Mouse (Mus musculus) C3H10T1/2 (cell line): Measurements from ENCODE around the gene Cog1. TPM values are rescaled to one million over a fixed set of nuclear protein-coding genes. Genes with fewer than 3 reads are reported as not detected.

ENCODE experiments used
- polyA plus RNA-seq, 2 experiments: library from polyadenylated mRNA; unstranded; fragments of >200 nt; fragmentation: generic; extraction: Trizol; gene quantifications; one replicate each; pipeline ENCODE4 v1.2.1; 2012; ENCODE audit warnings: missing spikeins in 2 of 2

The Cog1 gene
- polyA plus RNA-seq: 10 to 100 TPM; 39.5 to 50.7 TPM

DNA sequence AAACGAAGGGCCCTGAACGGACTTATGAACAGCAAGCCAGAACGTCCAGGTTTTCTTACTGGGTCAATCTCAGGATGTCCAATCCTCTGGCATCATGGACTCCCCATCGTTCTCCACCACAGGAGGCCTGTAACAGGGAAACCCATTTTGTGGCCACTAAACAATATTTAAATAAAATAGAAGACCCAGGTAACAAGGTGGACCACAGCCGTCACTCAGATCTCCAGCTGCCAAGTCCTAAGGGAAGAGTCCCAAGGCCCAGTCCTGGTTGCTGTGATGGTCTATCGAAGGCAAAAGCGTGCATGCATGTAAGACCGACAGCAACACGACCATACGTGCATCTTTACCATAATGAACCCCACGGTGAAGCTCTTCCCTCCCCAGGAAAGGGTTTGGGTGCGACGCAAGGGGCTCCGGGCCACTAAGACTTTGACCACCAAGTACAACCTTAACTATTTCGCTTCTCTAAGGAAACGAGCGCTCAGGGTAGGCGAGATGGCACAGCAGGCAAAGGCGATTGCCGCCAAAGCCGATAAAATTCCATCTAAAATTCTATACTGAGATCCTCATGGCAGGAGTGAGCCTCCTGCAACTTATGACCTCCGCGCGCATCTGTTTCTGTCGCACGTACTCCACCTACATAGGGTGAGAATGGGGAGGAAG lies at the start of gene Cog1:
Gene Cog1 (plus strand): TSS at position 480 of the 663 bp plus-strand sequence.

DNA sequence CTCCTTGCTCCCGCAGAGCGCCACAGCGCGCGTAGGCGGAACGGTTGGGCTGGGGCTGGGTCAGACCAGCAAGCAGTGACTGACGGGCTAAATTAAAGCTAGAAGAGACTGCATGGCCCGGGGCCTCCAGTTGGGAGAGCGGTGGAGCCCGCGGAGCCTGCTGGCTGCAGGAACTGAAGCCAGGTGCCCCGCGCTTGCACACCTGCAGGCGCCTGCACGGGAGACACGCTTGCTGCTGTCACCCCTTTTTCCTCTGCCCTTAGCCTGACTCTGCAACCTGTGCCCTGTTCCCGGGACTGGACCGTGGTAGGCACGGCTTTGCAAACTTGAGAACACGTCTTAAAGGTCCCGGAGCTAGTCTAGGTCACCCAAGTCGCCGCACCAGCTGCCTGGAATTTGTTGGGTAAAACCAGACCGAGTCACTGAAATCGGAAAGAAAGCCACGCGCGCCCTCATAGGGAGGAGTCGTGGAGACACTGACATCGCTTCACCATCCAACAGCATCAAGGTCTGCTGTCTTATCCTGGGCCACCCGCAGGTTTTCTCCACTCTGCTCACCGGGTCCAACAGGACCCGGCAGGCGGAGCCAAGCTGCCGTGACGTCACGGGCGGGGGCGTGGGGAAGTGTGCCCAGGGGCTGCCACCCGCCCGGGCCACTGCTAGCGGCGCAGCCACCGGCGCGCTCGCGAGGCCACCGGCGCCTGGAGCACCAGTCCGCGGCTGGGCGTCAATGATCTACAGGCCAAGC lies 30.1 kb upstream of the Cog1 start, which contains the start of gene Sstr2:
Gene Sstr2 (plus strand): TSS at position 671 of the 748 bp plus-strand sequence.

DNA sequence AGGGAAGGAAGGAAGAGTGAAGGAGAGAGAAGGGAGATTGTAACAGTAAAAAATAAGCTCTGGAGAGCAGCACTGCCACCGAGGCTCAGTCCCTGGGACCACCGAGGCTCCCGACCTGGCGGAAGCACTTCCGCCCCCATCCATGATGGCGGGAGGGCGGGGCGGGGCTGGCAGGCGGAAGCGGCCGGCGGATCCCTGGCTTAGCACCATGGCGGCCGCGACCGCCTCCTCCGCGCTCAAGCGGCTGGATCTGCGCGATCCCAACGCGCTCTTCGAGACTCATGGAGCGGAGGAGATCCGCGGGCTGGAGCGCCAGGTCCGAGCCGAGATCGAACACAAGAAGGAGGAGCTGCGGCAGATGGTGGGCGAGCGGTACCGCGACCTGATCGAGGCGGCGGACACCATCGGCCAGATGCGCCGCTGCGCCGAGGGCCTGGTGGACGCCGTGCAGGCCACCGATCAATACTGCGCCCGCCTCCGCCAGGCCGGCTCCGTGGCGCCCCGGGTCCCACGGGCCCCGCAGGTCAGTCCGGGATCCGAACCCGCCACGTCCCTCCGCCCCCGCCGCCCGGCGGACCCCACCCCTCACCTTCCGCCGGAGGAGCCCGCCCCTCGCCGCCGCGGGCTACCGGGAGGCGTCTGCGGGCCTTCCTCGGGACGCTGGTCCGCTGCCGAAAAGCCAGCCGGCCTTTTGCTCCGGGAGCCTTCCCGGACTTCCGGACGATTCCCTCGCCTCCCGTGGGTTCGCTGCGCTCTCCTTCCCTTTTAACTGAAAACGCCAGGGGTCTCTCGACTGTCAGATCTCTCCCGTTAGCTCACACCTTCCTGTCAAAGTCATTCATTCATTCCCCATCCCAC lies 613 bp downstream of the Cog1 start, which contains the start of gene Slc39a11:
Gene Slc39a11 (minus strand): TSS at position 727 of the 858 bp plus-strand sequence.

DNA sequence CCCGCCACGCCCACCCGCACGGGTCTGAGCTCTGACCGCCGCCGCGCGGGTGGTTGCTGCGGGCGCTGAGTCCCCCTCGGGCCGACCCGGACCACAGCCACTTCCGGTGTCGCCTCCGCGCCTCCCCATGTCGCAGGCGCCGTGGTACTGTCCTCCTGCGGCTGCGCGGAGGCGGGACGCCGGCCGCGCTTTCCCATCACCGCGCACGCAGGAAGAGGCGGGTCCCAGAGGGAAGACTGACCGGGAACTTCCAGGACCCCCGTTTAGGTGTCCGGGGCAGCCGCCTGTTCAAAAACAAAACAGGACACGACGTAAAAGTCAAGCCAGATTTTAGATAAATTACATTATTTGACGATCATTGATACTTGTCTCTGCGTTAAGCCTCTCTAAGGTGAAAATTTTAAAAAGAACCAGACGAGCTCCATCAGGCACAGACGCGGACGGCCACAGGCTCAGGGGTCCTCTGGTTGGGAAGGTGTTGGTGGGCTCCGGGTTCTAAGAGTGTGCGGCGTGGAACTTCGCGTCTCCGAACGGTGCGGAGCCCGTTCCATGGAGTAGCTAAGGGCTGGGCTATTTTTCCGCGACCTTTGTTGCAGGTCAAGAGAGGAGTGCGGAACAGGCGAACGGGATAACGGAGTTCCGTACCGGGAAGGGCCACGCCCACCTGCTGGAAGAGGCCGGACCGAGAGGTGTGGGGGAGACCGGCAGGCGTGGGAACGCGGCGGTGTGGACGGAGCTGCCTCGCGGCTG lies 35.2 kb downstream of the Cog1 start, which contains the start of the genes Fam104a and D11Wsu47e:
Gene Fam104a (minus strand): TSS at position 199 of the 750 bp plus-strand sequence.
Gene D11Wsu47e (plus strand): TSS at position 456 of the 750 bp plus-strand sequence.

DNA sequence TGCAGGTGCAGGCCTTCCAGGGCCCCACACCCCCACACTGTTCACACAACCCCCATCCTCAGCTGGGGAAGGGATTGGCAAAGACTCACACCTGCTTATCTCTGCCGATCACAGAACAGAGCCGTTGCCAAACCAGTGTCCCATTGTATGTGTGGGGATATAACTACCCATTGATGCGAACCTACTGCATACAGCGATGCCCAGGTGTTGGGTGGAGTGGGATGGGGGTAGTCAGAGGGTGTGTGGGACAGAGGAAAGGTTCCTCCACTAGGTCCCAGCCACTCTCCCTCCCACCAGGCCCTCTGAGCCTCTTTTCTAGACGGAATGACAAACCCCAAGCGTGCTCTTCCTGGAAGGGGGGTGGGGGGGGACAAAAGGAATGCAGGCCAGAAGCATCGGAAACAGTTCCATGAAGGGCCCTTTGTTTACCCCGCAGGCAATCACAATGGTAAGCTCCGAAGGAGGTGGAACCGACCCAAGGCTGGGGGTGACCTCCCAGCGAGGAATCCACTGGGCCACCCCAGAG lies 60.8 kb downstream of the Cog1 start, which contains the start of gene Cpsf4l:
Gene Cpsf4l (minus strand): TSS at position 287 of the 526 bp plus-strand sequence.

Other genes starting within 250 kb of the Cog1 start
- under 1 TPM in 1 of 2 experiments, not detected in 1; 0.13 TPM for gene Sstr2, start 29.8 kb upstream of the Cog1 start, polyA plus RNA-seq
- 10 to 100 TPM in 1 of 2 experiments, 1 to 10 TPM in 1; 9.3 to 18.8 TPM for gene Slc39a11, start 910 bp downstream of the Cog1 start, polyA plus RNA-seq
- 10 to 100 TPM; 42.0 to 46.5 TPM for gene Fam104a, start 35.0 kb downstream of the Cog1 start, polyA plus RNA-seq
- gene D11Wsu47e, start 35.2 kb downstream of the Cog1 start, polyA plus RNA-seq: 10 to 100 TPM in 1 of 2 experiments, 1 to 10 TPM in 1; 8.5 to 21.0 TPM
- not detected for gene Cpsf4l, start 60.8 kb downstream of the Cog1 start, polyA plus RNA-seq
- 10 to 100 TPM; 19.6 to 52.5 TPM for gene Cdc42ep4, start 102.7 kb downstream of the Cog1 start, polyA plus RNA-seq